Mouse (Mus musculus): ENCODE results near the gene Luc7l.

The Luc7l gene

GRCm38 (mm10) chr17:26252539-26253251 is at the start of gene Luc7l:
TSS of gene Luc7l (plus strand) at chr17:26252896.
- DNase-seq (ENCODE audit: low read depth, low spot score): peak; percentile 89

GRCm38 (mm10) chr17:26203321-26203811 is 49.3 kb upstream of the Luc7l start:
- DNase-seq (ENCODE audit: low read depth, low spot score): no peak

GRCm38 (mm10) chr17:26204766-26205165 is 47.9 kb upstream of the Luc7l start:
- DNase-seq (ENCODE audit: low read depth, low spot score): no peak

- no peak for DNase-seq (ENCODE audit: low read depth, low spot score)
Measured at GRCm38 (mm10) chr17:26206392-26206791, 46.3 kb upstream of the Luc7l start.

- DNase-seq (ENCODE audit: low read depth, low spot score): no peak
Measured at GRCm38 (mm10) chr17:26207686-26208085, 45.0 kb upstream of the Luc7l start, which contains the start of gene Arhgdig. TSS of gene Arhgdig (minus strand) at chr17:26207786.

GRCm38 (mm10) chr17:26212241-26212640 is 40.5 kb upstream of the Luc7l start:
- DNase-seq (ENCODE audit: low read depth, low spot score): no peak

GRCm38 (mm10) chr17:26212681-26213080 is 40.0 kb upstream of the Luc7l start:
- no peak for DNase-seq (ENCODE audit: low read depth, low spot score)

- DNase-seq (ENCODE audit: low read depth, low spot score): no peak
Measured at GRCm38 (mm10) chr17:26221508-26221907, 31.2 kb upstream of the Luc7l start.

GRCm38 (mm10) chr17:26225150-26225549 is 27.5 kb upstream of the Luc7l start:
- no peak for DNase-seq (ENCODE audit: low read depth, low spot score)

GRCm38 (mm10) chr17:26229776-26230175 is 22.9 kb upstream of the Luc7l start:
- DNase-seq (ENCODE audit: low read depth, low spot score): no peak

- DNase-seq (ENCODE audit: low read depth, low spot score): no peak
Measured at GRCm38 (mm10) chr17:26231156-26231555, 21.5 kb upstream of the Luc7l start.

GRCm38 (mm10) chr17:26232863-26233262 is 19.8 kb upstream of the Luc7l start:
- no peak for DNase-seq (ENCODE audit: low read depth, low spot score)

GRCm38 (mm10) chr17:26234386-26234785 is 18.3 kb upstream of the Luc7l start:
- DNase-seq (ENCODE audit: low read depth, low spot score): no peak

- DNase-seq (ENCODE audit: low read depth, low spot score): no peak
Measured at GRCm38 (mm10) chr17:26235077-26235815, 17.4 kb upstream of the Luc7l start.

- no peak for DNase-seq (ENCODE audit: low read depth, low spot score)
Measured at GRCm38 (mm10) chr17:26237667-26238066, 15.0 kb upstream of the Luc7l start.

- no peak for DNase-seq (ENCODE audit: low read depth, low spot score)
Measured at GRCm38 (mm10) chr17:26239551-26239950, 13.1 kb upstream of the Luc7l start.

- no peak for DNase-seq (ENCODE audit: low read depth, low spot score)
Measured at GRCm38 (mm10) chr17:26240120-26240790, 12.4 kb upstream of the Luc7l start.

GRCm38 (mm10) chr17:26240990-26241389 is 11.7 kb upstream of the Luc7l start:
- no peak for DNase-seq (ENCODE audit: low read depth, low spot score)

- DNase-seq (ENCODE audit: low read depth, low spot score): peak; percentile 68
Measured at GRCm38 (mm10) chr17:26243471-26244100, 9.1 kb upstream of the Luc7l start.

GRCm38 (mm10) chr17:26244101-26244841 is 8.4 kb upstream of the Luc7l start, which contains the start of gene Fam234a:
TSS of gene Fam234a (minus strand) at chr17:26244242.
- DNase-seq (ENCODE audit: low read depth, low spot score): peak; percentile 98

All from skeletal muscle tissue, adult 2 months (tissue).